Mouse (Mus musculus): ENCODE measurements around the gene Klk7. TPM values are rescaled to one million over a fixed set of nuclear protein-coding genes. Genes with fewer than 3 reads are reported as not detected.

Gene Klk7
- not detected for total RNA-seq (2018; cell fraction: chromatin; rRNA removed)
- total RNA-seq (2018; cell fraction: cytosol; rRNA removed), result not detected
- not detected for total RNA-seq (2018; cell fraction: nucleus; rRNA removed)
- polyA plus RNA-seq (2018), result not detected in 3 replicates

- 64% methylated on average over 5 of the region's 5 CpGs for WGBS (ENCODE audit: missing documents)
- Histone ChIP-seq H3K27ac (no peak within 1 kb of the TSS), H3K36me3 (ENCODE audit: inconsistent target) (no peaks in the 10 kb centered on the region), H3K79me2 (ENCODE audit: inconsistent target) (no peaks in the 10 kb centered on the region), H3K4me3 (ENCODE audit: inconsistent target) (no peak within 1 kb of the TSS)
These were observed at the start of gene Klk7 for GRCm38 (mm10) chr7:43810994-43811393. TSS of gene Klk7 (plus strand) at chr7:43811294.

- no peaks in the 10 kb centered on the region for H3K79me2 ChIP-seq (ENCODE audit: inconsistent target)
- H3K36me3 ChIP-seq (ENCODE audit: inconsistent target), result no peaks in the 10 kb centered on the region
- H3K27ac ChIP-seq, result no peak overlapping the region
- 72% methylated on average over 8 of the region's 8 CpGs for WGBS (ENCODE audit: missing documents)
- H3K4me3 ChIP-seq (ENCODE audit: inconsistent target), result no peak overlapping the region
These were observed 44.6 kb upstream of the Klk7 start for GRCm38 (mm10) chr7:43766484-43766883.

- H3K4me3 ChIP-seq (ENCODE audit: inconsistent target), result no peak within 1 kb of the TSS
- 87% methylated on average over 4 of the region's 4 CpGs for WGBS (ENCODE audit: missing documents)
- no peaks in the 10 kb centered on the region for H3K36me3 ChIP-seq (ENCODE audit: inconsistent target)
- H3K27ac ChIP-seq, result no peak within 1 kb of the TSS
- no peaks in the 10 kb centered on the region for H3K79me2 ChIP-seq (ENCODE audit: inconsistent target)
These were observed 42.5 kb upstream of the Klk7 start, which contains the start of gene Klk12 for GRCm38 (mm10) chr7:43768597-43768996. TSS of gene Klk12 (plus strand) at chr7:43768897.

- H3K36me3 ChIP-seq (ENCODE audit: inconsistent target), result no peaks in the 10 kb centered on the region
- WGBS (ENCODE audit: missing documents), result 91% methylated on average over 8 of the region's 8 CpGs
- H3K79me2 ChIP-seq (ENCODE audit: inconsistent target), result no peaks in the 10 kb centered on the region
- H3K27ac ChIP-seq, result no peak overlapping the region
- H3K4me3 ChIP-seq (ENCODE audit: inconsistent target), result no peak overlapping the region
These were observed 41.5 kb upstream of the Klk7 start for GRCm38 (mm10) chr7:43769636-43770035.

- H3K4me3 ChIP-seq (ENCODE audit: inconsistent target), result no peak overlapping the region
- H3K79me2 ChIP-seq (ENCODE audit: inconsistent target), result no peaks in the 10 kb centered on the region
- 96% methylated on average over 10 of the region's 10 CpGs for WGBS (ENCODE audit: missing documents)
- H3K36me3 ChIP-seq (ENCODE audit: inconsistent target), result no peaks in the 10 kb centered on the region
- H3K27ac ChIP-seq, result no peak overlapping the region
These were observed 40.4 kb upstream of the Klk7 start for GRCm38 (mm10) chr7:43770701-43771100.

- WGBS (ENCODE audit: missing documents), result 97% methylated on average over 6 of the region's 6 CpGs
- Histone ChIP-seq H3K4me3 (ENCODE audit: inconsistent target) (no peak overlapping the region), H3K79me2 (ENCODE audit: inconsistent target) (no peaks in the 10 kb centered on the region), H3K27ac (no peak overlapping the region), H3K36me3 (ENCODE audit: inconsistent target) (no peaks in the 10 kb centered on the region)
These were observed 39.2 kb upstream of the Klk7 start for GRCm38 (mm10) chr7:43771916-43772315.

GRCm38 (mm10) chr7:43772901-43773300 is 38.2 kb upstream of the Klk7 start:
- Histone ChIP-seq H3K36me3 (ENCODE audit: inconsistent target) (no peaks in the 10 kb centered on the region), H3K4me3 (ENCODE audit: inconsistent target) (no peak overlapping the region), H3K27ac (no peak overlapping the region), H3K79me2 (ENCODE audit: inconsistent target) (no peaks in the 10 kb centered on the region)
- WGBS (ENCODE audit: missing documents), result 81% methylated on average over 3 of the region's 3 CpGs

GRCm38 (mm10) chr7:43774364-43774763 is 36.7 kb upstream of the Klk7 start, which contains the start of gene Klk11:
TSS of gene Klk11 (plus strand) at chr7:43774604.
- Histone ChIP-seq H3K27ac (no peak within 1 kb of the TSS), H3K36me3 (ENCODE audit: inconsistent target) (no peaks in the 10 kb centered on the region), H3K4me3 (ENCODE audit: inconsistent target) (no peak within 1 kb of the TSS), H3K79me2 (ENCODE audit: inconsistent target) (no peaks in the 10 kb centered on the region)
- WGBS (ENCODE audit: missing documents), result 96% methylated on average over 5 of the region's 5 CpGs

- H3K4me3 ChIP-seq (ENCODE audit: inconsistent target), result no peak overlapping the region
- no peak overlapping the region for H3K27ac ChIP-seq
- no peaks in the 10 kb centered on the region for H3K79me2 ChIP-seq (ENCODE audit: inconsistent target)
- WGBS (ENCODE audit: missing documents), result 86% methylated on average over 6 of the region's 6 CpGs
- H3K36me3 ChIP-seq (ENCODE audit: inconsistent target), result no peaks in the 10 kb centered on the region
These were observed 36.3 kb upstream of the Klk7 start for GRCm38 (mm10) chr7:43774802-43775201.

GRCm38 (mm10) chr7:43775311-43776057 is 35.6 kb upstream of the Klk7 start:
- no peaks in the 10 kb centered on the region for H3K79me2 ChIP-seq (ENCODE audit: inconsistent target)
- no peak overlapping the region for H3K4me3 ChIP-seq (ENCODE audit: inconsistent target)
- WGBS (ENCODE audit: missing documents), result 84% methylated on average over 7 of the region's 7 CpGs
- H3K27ac ChIP-seq, result no peak overlapping the region
- H3K36me3 ChIP-seq (ENCODE audit: inconsistent target), result no peaks in the 10 kb centered on the region

GRCm38 (mm10) chr7:43776506-43776905 is 34.6 kb upstream of the Klk7 start:
- no peaks in the 10 kb centered on the region for H3K79me2 ChIP-seq (ENCODE audit: inconsistent target)
- no peak overlapping the region for H3K27ac ChIP-seq
- no peak overlapping the region for H3K4me3 ChIP-seq (ENCODE audit: inconsistent target)
- no peaks in the 10 kb centered on the region for H3K36me3 ChIP-seq (ENCODE audit: inconsistent target)
- 89% methylated on average over 5 of the region's 5 CpGs for WGBS (ENCODE audit: missing documents)

- WGBS (ENCODE audit: missing documents), result 90% methylated on average over 12 of the region's 12 CpGs
- H3K4me3 ChIP-seq (ENCODE audit: inconsistent target), result no peak overlapping the region
- H3K36me3 ChIP-seq (ENCODE audit: inconsistent target), result no peaks in the 10 kb centered on the region
- H3K79me2 ChIP-seq (ENCODE audit: inconsistent target), result no peaks in the 10 kb centered on the region
- H3K27ac ChIP-seq, result no peak overlapping the region
These were observed 33.7 kb upstream of the Klk7 start for GRCm38 (mm10) chr7:43777423-43777822.

- 90% methylated on average over 10 of the region's 10 CpGs for whole genome bisulfite sequencing (ENCODE audit: missing documents)
These were observed 32.7 kb upstream of the Klk7 start for GRCm38 (mm10) chr7:43778176-43778970.

GRCm38 (mm10) chr7:43780241-43780640 is 30.9 kb upstream of the Klk7 start:
- Histone ChIP-seq H3K4me3 (ENCODE audit: inconsistent target) (no peak overlapping the region), H3K79me2 (ENCODE audit: inconsistent target) (no peaks in the 10 kb centered on the region), H3K36me3 (ENCODE audit: inconsistent target) (no peaks in the 10 kb centered on the region), H3K27ac (no peak overlapping the region)
- WGBS (ENCODE audit: missing documents), result 77% methylated on average over 6 of the region's 6 CpGs

More at GRCm38 (mm10) chr7:43778176-43778970, 32.7 kb upstream of the Klk7 start:
- H3K36me3 ChIP-seq (ENCODE audit: inconsistent target), result no peaks in the 10 kb centered on the region
- H3K4me3 ChIP-seq (ENCODE audit: inconsistent target), result no peak overlapping the region
- H3K79me2 ChIP-seq (ENCODE audit: inconsistent target), result no peaks in the 10 kb centered on the region
- no peak overlapping the region for H3K27ac ChIP-seq

GRCm38 (mm10) chr7:43780746-43781145 is 30.3 kb upstream of the Klk7 start, which contains the start of gene Klk10:
TSS of gene Klk10 (plus strand) at chr7:43781035.
- H3K27ac ChIP-seq, result no peak within 1 kb of the TSS
- 29% methylated on average over 4 of the region's 5 CpGs for WGBS (ENCODE audit: missing documents)
- no peaks in the 10 kb centered on the region for H3K79me2 ChIP-seq (ENCODE audit: inconsistent target)
- H3K4me3 ChIP-seq (ENCODE audit: inconsistent target), result no peak within 1 kb of the TSS
- H3K36me3 ChIP-seq (ENCODE audit: inconsistent target), result no peaks in the 10 kb centered on the region

Measured in macrophage (primary cell).